Mouse (Mus musculus) ES-Bruce4 (cell line): ENCODE measurements at regions not wholly inside any gene's neighbourhood (a gene's known extent, or its start where the extent isn't known, plus 50 kb on each side); places are given as distances from the start of the nearest gene placed in this dataset.

Experiments used
- CTCF ChIP-seq: IDR thresholded peaks from one replicate; pipeline ENCODE4 v1.8.1; 2011; ENCODE audit warnings: low read depth, low read length
- EP300 ChIP-seq: IDR thresholded peaks from 2 replicates; pipeline ENCODE4 v1.6.1; 2011; ENCODE audit warnings: low read depth, low read length; ENCODE audit not compliant: insufficient read depth
- POLR2A ChIP-seq: IDR thresholded peaks from one replicate; pipeline ENCODE4 v1.8.1; 2011; ENCODE audit warnings: low read length; ENCODE audit not compliant: insufficient read depth

DNA sequence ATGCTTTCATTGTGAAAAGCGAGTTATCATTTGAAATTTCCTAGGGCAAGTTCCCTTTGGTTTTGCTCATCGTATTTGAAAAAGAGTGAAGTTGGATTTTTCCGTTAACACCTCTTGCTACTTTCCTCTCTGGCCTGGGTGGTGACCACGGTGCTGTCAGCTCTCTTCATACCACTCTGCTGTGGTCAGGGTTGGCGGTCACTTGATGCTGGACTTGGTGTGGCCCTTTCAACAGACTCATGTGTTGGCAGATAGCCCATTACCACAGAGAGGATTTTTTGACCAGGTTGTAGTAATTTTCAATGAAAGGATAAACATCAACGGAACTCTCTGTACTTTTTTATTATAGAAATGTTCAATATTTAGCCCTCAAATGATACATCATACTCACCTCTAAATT is 354.3 kb upstream of the Pik3r1 start:
- no peak for TF ChIP-seq POLR2A
- no peak for TF ChIP-seq EP300
- TF ChIP-seq CTCF = no peak
